Mouse (Mus musculus): ENCODE measurements at regions not wholly inside any gene's neighbourhood (a gene's known extent, or its start where the extent isn't known, plus 50 kb on each side); places are given as distances from the start of the nearest gene placed in this dataset.

- TF ChIP-seq POLR2A (IDR thresholded peaks at IDR 0.05; ENCODE audit: borderline replicate concordance, low read depth, low read length) = no peak
- no peak for TF ChIP-seq CTCF (IDR thresholded peaks at IDR 0.05; ENCODE audit: low read depth, low read length)
Measured at GRCm38 (mm10) chr6:148640595-148640994, 190.7 kb downstream of the Ipo8 start.

GRCm38 (mm10) chr6:148634148-148634547 is 190.0 kb upstream of the Tmtc1 start:
- Histone ChIP-seq H3K4me1 (ENCODE audit: control insufficient read depth, insufficient read depth, low read length) (no peaks in the 10 kb centered on the region), H3K4me3 (ENCODE audit: insufficient read depth, low read length) (no peak overlapping the region), H3K27ac (ENCODE audit: insufficient read depth, low read depth, low read length) (no peak overlapping the region)
- TF ChIP-seq CTCF (IDR thresholded peaks at IDR 0.05; ENCODE audit: low read depth, low read length) (no peak), POLR2A (IDR thresholded peaks at IDR 0.05; ENCODE audit: borderline replicate concordance, low read depth, low read length) (no peak)

More at GRCm38 (mm10) chr6:148640595-148640994, 190.7 kb downstream of the Ipo8 start:
- Histone ChIP-seq H3K27ac (ENCODE audit: insufficient read depth, low read depth, low read length) (no peak overlapping the region), H3K4me1 (ENCODE audit: control insufficient read depth, insufficient read depth, low read length) (no peaks in the 10 kb centered on the region), H3K4me3 (ENCODE audit: insufficient read depth, low read length) (no peak overlapping the region)

GRCm38 (mm10) chr6:148627090-148627605 is 183.0 kb upstream of the Tmtc1 start:
- H3K4me1 ChIP-seq (ENCODE audit: control insufficient read depth, insufficient read depth, low read length) = no peaks in the 10 kb centered on the region
- TF ChIP-seq POLR2A (IDR thresholded peaks at IDR 0.05; ENCODE audit: borderline replicate concordance, low read depth, low read length) (no peak), CTCF (IDR thresholded peaks at IDR 0.05; ENCODE audit: low read depth, low read length) (no peak)
- no peak overlapping the region for H3K27ac ChIP-seq (ENCODE audit: insufficient read depth, low read depth, low read length)
- no peak overlapping the region for H3K4me3 ChIP-seq (ENCODE audit: insufficient read depth, low read length)

GRCm38 (mm10) chr6:148623119-148623770 is 179.1 kb upstream of the Tmtc1 start:
- H3K4me1 ChIP-seq (ENCODE audit: control insufficient read depth, insufficient read depth, low read length) = no peaks in the 10 kb centered on the region
- H3K4me3 ChIP-seq (ENCODE audit: insufficient read depth, low read length) = no peak overlapping the region
- no peak overlapping the region for H3K27ac ChIP-seq (ENCODE audit: insufficient read depth, low read depth, low read length)
- no peak for TF ChIP-seq CTCF (IDR thresholded peaks at IDR 0.05; ENCODE audit: low read depth, low read length)
- no peak for TF ChIP-seq POLR2A (IDR thresholded peaks at IDR 0.05; ENCODE audit: borderline replicate concordance, low read depth, low read length)

- TF ChIP-seq POLR2A (IDR thresholded peaks at IDR 0.05; ENCODE audit: borderline replicate concordance, low read depth, low read length) (no peak), CTCF (IDR thresholded peaks at IDR 0.05; ENCODE audit: low read depth, low read length) (no peak)
Measured at GRCm38 (mm10) chr6:148620034-148620433, 175.8 kb upstream of the Tmtc1 start.

GRCm38 (mm10) chr6:148615931-148616330 is 171.7 kb upstream of the Tmtc1 start:
- no peak overlapping the region for H3K27ac ChIP-seq (ENCODE audit: insufficient read depth, low read depth, low read length)
- no peaks in the 10 kb centered on the region for H3K4me1 ChIP-seq (ENCODE audit: control insufficient read depth, insufficient read depth, low read length)
- H3K4me3 ChIP-seq (ENCODE audit: insufficient read depth, low read length) = no peak overlapping the region
- TF ChIP-seq CTCF (IDR thresholded peaks at IDR 0.05; ENCODE audit: low read depth, low read length) = no peak
- TF ChIP-seq POLR2A (IDR thresholded peaks at IDR 0.05; ENCODE audit: borderline replicate concordance, low read depth, low read length) = no peak

More at GRCm38 (mm10) chr6:148620034-148620433, 175.8 kb upstream of the Tmtc1 start:
- H3K4me3 ChIP-seq (ENCODE audit: insufficient read depth, low read length) = no peak overlapping the region
- H3K4me1 ChIP-seq (ENCODE audit: control insufficient read depth, insufficient read depth, low read length) = no peaks in the 10 kb centered on the region
- no peak overlapping the region for H3K27ac ChIP-seq (ENCODE audit: insufficient read depth, low read depth, low read length)

GRCm38 (mm10) chr6:148615442-148615841 is 171.3 kb upstream of the Tmtc1 start:
- Histone ChIP-seq H3K27ac (ENCODE audit: insufficient read depth, low read depth, low read length) (no peak overlapping the region), H3K4me3 (ENCODE audit: insufficient read depth, low read length) (no peak overlapping the region), H3K4me1 (ENCODE audit: control insufficient read depth, insufficient read depth, low read length) (no peaks in the 10 kb centered on the region)
- no peak for TF ChIP-seq POLR2A (IDR thresholded peaks at IDR 0.05; ENCODE audit: borderline replicate concordance, low read depth, low read length)
- TF ChIP-seq CTCF (IDR thresholded peaks at IDR 0.05; ENCODE audit: low read depth, low read length) = no peak

- no peak overlapping the region for H3K4me3 ChIP-seq (ENCODE audit: insufficient read depth, low read length)
- TF ChIP-seq POLR2A (IDR thresholded peaks at IDR 0.05; ENCODE audit: borderline replicate concordance, low read depth, low read length) (no peak), CTCF (IDR thresholded peaks at IDR 0.05; ENCODE audit: low read depth, low read length) (no peak)
- H3K4me1 ChIP-seq (ENCODE audit: control insufficient read depth, insufficient read depth, low read length) = peaks cover 7% of the 10 kb centered on the region
- H3K27ac ChIP-seq (ENCODE audit: insufficient read depth, low read depth, low read length) = no peak overlapping the region
Measured at GRCm38 (mm10) chr6:148608881-148609280, 164.7 kb upstream of the Tmtc1 start.

- Histone ChIP-seq H3K4me3 (ENCODE audit: insufficient read depth, low read length) (no peak overlapping the region), H3K4me1 (ENCODE audit: control insufficient read depth, insufficient read depth, low read length) (peaks cover 7% of the 10 kb centered on the region), H3K27ac (ENCODE audit: insufficient read depth, low read depth, low read length) (no peak overlapping the region)
- no peak for TF ChIP-seq CTCF (IDR thresholded peaks at IDR 0.05; ENCODE audit: low read depth, low read length)
- TF ChIP-seq POLR2A (IDR thresholded peaks at IDR 0.05; ENCODE audit: borderline replicate concordance, low read depth, low read length) = no peak
Measured at GRCm38 (mm10) chr6:148605226-148605625, 161.0 kb upstream of the Tmtc1 start.

GRCm38 (mm10) chr6:148604790-148605189 is 160.6 kb upstream of the Tmtc1 start:
- Histone ChIP-seq H3K4me3 (ENCODE audit: insufficient read depth, low read length) (no peak overlapping the region), H3K27ac (ENCODE audit: insufficient read depth, low read depth, low read length) (no peak overlapping the region), H3K4me1 (ENCODE audit: control insufficient read depth, insufficient read depth, low read length) (peaks cover 7% of the 10 kb centered on the region)
- no peak for TF ChIP-seq POLR2A (IDR thresholded peaks at IDR 0.05; ENCODE audit: borderline replicate concordance, low read depth, low read length)
- TF ChIP-seq CTCF (IDR thresholded peaks at IDR 0.05; ENCODE audit: low read depth, low read length) = no peak
